Mouse (Mus musculus) kidney, adult 2 months (tissue): ENCODE data around the gene 0610012G03Rik.

Experiments used
- CTCF ChIP-seq: fragments of 200-500 bp; conservative IDR thresholded peaks from 2 replicates; pipeline ENCODE4 v1.5.1; 2011; ENCODE audit warnings: low read depth, mild to moderate bottlenecking, control low read depth, low read length, moderate library complexity, mixed read lengths; ENCODE audit not compliant: insufficient read depth, insufficient read length
- POLR2A ChIP-seq: fragments of 200-500 bp; IDR thresholded peaks from one replicate; pipeline ENCODE4 v1.6.1; 2011; ENCODE audit warnings: low read depth, low read length, control low read depth

DNA sequence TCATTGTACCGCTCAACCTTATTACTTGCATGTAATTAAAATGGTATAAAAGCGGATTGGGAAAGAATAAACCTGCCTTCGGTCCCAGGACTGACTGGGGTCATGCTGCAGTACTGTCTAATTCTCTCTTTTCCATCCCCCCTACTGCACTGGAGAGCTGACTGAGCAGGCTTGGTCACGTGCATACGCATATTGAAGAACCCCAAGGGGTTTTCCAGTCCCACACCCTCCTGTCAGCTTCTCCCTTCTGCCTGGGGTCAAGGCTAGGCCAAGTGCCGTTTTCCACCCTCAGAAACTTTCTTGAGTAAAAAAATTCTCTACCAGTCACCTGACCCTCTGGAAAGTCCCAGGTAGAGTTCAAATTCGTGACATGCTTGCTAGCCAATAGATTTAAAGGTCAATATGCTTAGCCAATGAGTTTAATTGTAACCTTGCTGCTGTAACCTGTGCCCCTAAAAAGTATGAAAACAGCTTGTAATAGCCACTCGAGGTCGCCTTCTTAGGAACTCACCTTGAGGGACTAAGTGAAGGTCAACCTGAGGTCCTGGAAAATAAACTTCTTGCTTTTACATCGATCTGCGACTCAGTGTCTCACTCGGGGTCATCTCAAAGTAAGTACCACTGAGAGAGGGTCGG, 21.6 kb downstream of the 0610012G03Rik start:
- TF ChIP-seq POLR2A, result no peak
- no peak for TF ChIP-seq CTCF
